Mouse (Mus musculus): ENCODE results near the gene C3.

DNA sequence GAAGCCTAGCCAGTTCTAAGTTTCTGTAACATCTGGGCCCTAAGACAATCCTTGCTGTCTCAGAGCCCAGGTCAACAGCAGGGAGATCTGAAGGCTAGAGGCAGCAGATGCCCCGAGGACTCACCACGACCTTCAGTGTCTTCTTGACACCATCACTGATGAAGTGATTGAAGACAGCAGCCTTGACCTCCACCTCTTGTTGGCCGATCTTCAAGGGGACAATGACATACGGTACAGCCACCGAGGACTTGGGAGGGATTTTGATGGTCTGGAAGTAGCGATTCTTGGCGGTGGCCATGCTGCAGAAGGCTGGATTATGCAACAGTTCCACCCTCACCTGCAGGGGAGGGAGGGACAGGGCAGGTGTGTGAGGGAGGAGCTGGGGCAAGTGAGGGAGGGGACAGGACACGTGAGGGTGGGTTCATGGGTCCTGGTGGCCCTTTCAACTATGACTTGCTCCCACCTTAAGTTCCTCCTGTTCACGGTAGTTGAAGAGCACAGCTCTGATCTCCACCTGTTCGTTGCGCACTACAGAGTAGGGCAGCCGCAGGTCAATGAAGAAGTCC lies 9.5 kb downstream of the C3 start:
- no peak for TF ChIP-seq CTCF (IDR thresholded peaks at IDR 0.05; ENCODE audit: extremely low read depth, insufficient read depth, insufficient read length, insufficient replicate concordance)
- no peak for TF ChIP-seq POLR2A (IDR thresholded peaks at IDR 0.05; ENCODE audit: low read depth, low read length)
